Mouse (Mus musculus) frontal cortex, postnatal 36 days (tissue): ENCODE results near the gene Olfr601.
"Not testable (repeated sequence)": the region's sequence is repeated elsewhere in the genome, so short reads cannot be mapped to it uniquely, and the experiment has no call there.

Experiments used
- DNase-seq, 2 experiments: peaks; one replicate each; pipeline ENCODE4 v3.0.0; 2022; ENCODE audit warnings: low spot score in 2 of 2

Olfr601 gene

GRCm38 (mm10) chr7:103362555-103362954 is at the start of gene Olfr601:
Gene Olfr601, minus strand, starts transcription at chr7:103362655.
- no peak for DNase-seq

DNA sequence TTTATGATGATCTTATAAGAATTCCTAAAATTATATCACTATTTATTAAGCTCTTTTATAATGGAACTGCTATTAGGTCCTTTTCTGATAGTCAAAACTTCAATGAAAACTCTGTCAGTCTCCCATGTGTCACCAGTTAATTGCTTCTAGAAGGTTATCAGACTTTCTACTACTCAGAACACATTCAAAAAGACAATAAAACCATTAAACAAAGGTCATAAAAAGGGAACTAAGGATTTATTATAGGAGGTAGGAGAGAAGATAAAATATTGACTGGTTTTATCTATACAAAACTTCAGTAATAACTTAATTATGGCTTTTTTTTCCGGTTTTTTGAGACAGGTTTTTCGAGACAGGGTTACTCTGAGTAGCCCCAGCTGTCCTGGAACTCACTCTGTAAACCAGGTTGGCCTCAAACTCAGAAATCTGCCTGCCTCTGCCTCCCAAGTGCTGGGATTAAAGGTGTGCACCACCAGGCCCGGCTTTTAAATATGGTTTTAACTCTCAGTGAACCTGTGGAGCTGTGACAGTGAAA is 44.1 kb upstream of the Olfr601 start:
- DNase-seq, result not testable (repeated sequence)

GRCm38 (mm10) chr7:103398981-103399380 is 36.5 kb upstream of the Olfr601 start:
- DNase-seq, result no peak

DNA sequence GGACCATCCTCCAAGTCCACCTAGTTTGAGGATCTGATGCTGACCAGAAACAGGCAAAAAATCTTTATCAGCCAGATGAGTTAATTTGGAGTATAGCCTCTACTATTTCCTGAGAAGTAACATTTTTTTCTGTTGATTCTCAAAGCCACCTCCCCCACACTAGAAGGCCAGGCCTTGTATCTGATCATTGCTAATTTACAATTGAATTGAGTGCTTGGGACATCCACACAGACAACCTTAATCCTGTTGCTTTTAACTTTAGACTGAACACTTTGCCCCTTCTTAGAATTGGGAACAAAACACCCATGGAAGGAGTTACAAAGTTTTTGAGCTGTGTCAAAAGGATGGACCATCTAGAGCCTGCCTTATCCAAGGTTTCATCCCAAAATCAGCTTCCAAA is 35.3 kb upstream of the Olfr601 start:
- DNase-seq, result no peak

DNA sequence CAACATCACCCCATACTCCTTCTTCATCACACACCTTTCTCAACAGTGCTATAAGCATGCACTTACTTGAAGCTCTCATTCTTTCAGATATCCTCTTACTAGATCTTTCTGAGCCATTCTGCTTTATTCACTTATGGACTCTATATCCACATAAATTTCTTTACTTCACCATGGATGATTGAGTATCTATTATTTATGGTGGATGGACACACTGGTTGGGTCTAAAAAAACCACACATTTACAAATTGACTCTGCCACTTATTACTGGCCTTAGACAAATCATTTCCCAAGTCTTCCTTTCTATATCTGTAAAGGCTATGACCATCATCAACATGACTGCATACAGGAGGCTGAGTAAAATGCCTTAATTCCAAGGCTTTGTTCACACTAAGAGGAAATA is 23.6 kb upstream of the Olfr601 start, which contains the start of gene Olfr603:
Gene Olfr603 (minus strand): TSS at position 101 of the 400 bp plus-strand sequence.
- DNase-seq, result no peak

GRCm38 (mm10) chr7:103349569-103349968 is 12.9 kb downstream of the Olfr601 start, which contains the start of gene Olfr600:
Gene Olfr600, minus strand, starts transcription at chr7:103349669.
- DNase-seq, result no peak

DNA sequence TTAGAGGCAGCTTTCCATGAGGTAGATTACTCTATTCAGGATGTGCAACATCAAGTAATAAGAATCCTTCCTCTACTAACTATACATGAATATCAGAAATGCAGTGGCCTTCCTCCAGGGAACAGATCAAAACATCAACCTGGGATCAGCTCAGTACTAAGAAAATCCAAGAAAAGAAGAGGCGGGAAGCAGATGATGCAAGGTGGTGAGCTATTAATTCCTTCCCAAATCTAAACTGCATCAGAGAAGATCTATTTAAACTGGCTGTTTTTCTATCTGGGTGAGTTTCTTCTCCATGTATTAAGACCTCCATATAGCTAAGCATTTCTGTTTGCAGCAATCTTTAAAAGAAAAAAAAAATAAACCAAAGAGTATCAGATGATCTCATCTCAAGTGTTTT is 26.8 kb downstream of the Olfr601 start, which contains the start of gene Olfr599:
Gene Olfr599 (plus strand): TSS at position 301 of the 400 bp plus-strand sequence.
- no peak for DNase-seq

- no peak for DNase-seq
Observed at GRCm38 (mm10) chr7:103323268-103323667, 39.2 kb downstream of the Olfr601 start, which contains the start of gene Olfr598. Gene Olfr598, plus strand, starts transcription at chr7:103323568.

DNA sequence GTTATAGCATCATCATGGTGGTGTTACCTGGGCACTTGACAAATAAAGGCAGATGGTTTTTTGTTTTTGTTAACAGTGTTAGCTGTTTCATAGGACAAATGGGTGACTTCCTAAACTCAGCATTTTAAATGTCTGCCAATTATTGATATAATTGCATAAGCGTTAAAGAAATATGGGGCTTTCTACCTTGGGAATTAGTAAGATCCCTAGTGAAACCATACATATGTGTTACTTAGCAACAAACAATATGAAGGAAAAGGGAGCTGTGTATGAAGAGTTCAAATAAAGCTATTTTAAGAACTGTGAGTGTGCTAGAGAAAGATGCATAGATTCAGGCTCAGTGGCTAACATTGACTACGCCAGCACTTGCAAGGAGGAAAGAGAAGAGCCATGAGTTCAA is 46.4 kb downstream of the Olfr601 start, which contains the start of gene Olfr597:
Gene Olfr597 (plus strand): TSS at position 301 of the 400 bp plus-strand sequence.
- DNase-seq, result not testable (repeated sequence)
